20 mouse cellular contexts compared by ENCODE assay signal in genomic region chr12:102670848-102671247, GRCm38 (mm10). TPM values are rescaled to one million over a fixed set of nuclear protein-coding genes. Genes with fewer than 3 reads are reported as not detected.
DNase-seq lines count a peak whose midpoint lies in the region; ATAC-seq and TF ChIP-seq lines count a peak whose summit lies in the region.
"Had no signal": no experiment of that assay in that cellular context is flagged by ENCODE, and none has a peak within 500 bp of the region (broad histone marks: within the 10 kb centered on the region; RNA-seq: fewer than 3 reads in every experiment).

No protein-coding gene starts in this region.

- DNase-seq in midbrain, embryonic 10.5 days (ENCODE audit: low spot score), result peak; percentile 47
- peak; percentile 47 for DNase-seq in brain, embryonic 14.5 days (ENCODE audit: low read depth)
- peak; percentile 38 for DNase-seq in forebrain, embryonic 14.5 days (ENCODE audit: low spot score)
- peak; percentile 34 for DNase-seq in midbrain, embryonic 14.5 days
- no peak for DNase-seq in adipocyte (ENCODE audit: low spot score)
- no peak for DNase-seq in liver, embryonic 11.5 days (ENCODE audit: low spot score)
- DNase-seq: cerebellum, adult 11-12 months; cerebellum, postnatal 36 days; heart, postnatal 36 days; kidney, adult 18-20 months; kidney, postnatal 36 days; lung, adult 2 months; lung, postnatal 4 days; right cerebral cortex, adult 18-20 months had no signal

- no peak overlapping the region for H3K27ac ChIP-seq in midbrain, embryonic 10.5 days (replicated peaks)
- no peak overlapping the region for H3K27ac ChIP-seq in midbrain, embryonic 15.5 days
- H3K27ac ChIP-seq in forebrain, embryonic 14.5 days (ENCODE audit: low read depth, low read length), result no peak overlapping the region
- no peak overlapping the region for H3K27ac ChIP-seq in midbrain, embryonic 14.5 days (replicated peaks; ENCODE audit: low read depth, low read length)
- no peak overlapping the region for H3K27ac ChIP-seq in liver, embryonic 11.5 days (ENCODE audit: low read depth, low read length)
- H3K27ac ChIP-seq: embryonic facial prominence, embryonic 15.5 days; limb, embryonic 15.5 days had no signal

- no peak overlapping the region for H3K4me3 ChIP-seq in midbrain, embryonic 10.5 days
- no peak overlapping the region for H3K4me3 ChIP-seq in midbrain, embryonic 15.5 days
- H3K4me3 ChIP-seq in forebrain, embryonic 14.5 days (ENCODE audit: low read depth, low read length), result no peak overlapping the region
- no peak overlapping the region for H3K4me3 ChIP-seq in midbrain, embryonic 14.5 days (replicated peaks; ENCODE audit: low read depth, low read length)
- H3K4me3 ChIP-seq in liver, embryonic 11.5 days (ENCODE audit: low read depth, low read length), result no peak overlapping the region
- H3K4me3 ChIP-seq: embryonic facial prominence, embryonic 15.5 days; heart, embryonic 12.5 days; limb, embryonic 15.5 days had no signal

- no peak overlapping the region for H3K4me2 ChIP-seq in midbrain, embryonic 15.5 days
- no peak overlapping the region for H3K4me2 ChIP-seq in forebrain, embryonic 14.5 days (ENCODE audit: low read length)
- no peak overlapping the region for H3K4me2 ChIP-seq in midbrain, embryonic 14.5 days (ENCODE audit: low read length)
- no peak overlapping the region for H3K4me2 ChIP-seq in liver, embryonic 11.5 days
- H3K4me2 ChIP-seq: embryonic facial prominence, embryonic 15.5 days; heart, embryonic 12.5 days; limb, embryonic 15.5 days had no signal

- WGBS in midbrain, embryonic 10.5 days, result 33% methylated on average over 8 of the region's 8 CpGs
- WGBS in midbrain, embryonic 15.5 days, result 26% methylated on average over 8 of the region's 8 CpGs
- WGBS in forebrain, embryonic 14.5 days, result 25% methylated on average over 8 of the region's 8 CpGs
- 20% methylated on average over 8 of the region's 8 CpGs for WGBS in midbrain, embryonic 14.5 days
- 77% methylated on average over 8 of the region's 8 CpGs for WGBS in liver, embryonic 11.5 days

- no peak for ATAC-seq in midbrain, embryonic 15.5 days (replicated peaks)
- ATAC-seq in forebrain, embryonic 14.5 days, result no peak
- no peak for ATAC-seq in midbrain, embryonic 14.5 days (ENCODE audit: low FRiP score, low TSS enrichment)
- ATAC-seq in liver, embryonic 11.5 days (replicated peaks; ENCODE audit: low FRiP score), result no peak
- ATAC-seq: activated CD4-positive, CD25-positive, alpha-beta regulatory T cell, adult 4 months; CD4-positive, CD25-positive, alpha-beta regulatory T cell, adult 4 months had no signal

- TF ChIP-seq POLR2A in brain, embryonic 14.5 days (IDR thresholded peaks at IDR 0.05; ENCODE audit: borderline replicate concordance, extremely low read depth, insufficient read depth, insufficient read length, poor library complexity, severe bottlenecking), result no peak

- H3K4me1 ChIP-seq in midbrain, embryonic 10.5 days, result peaks cover 18% of the 10 kb centered on the region
- peaks cover 8% of the 10 kb centered on the region for H3K4me1 ChIP-seq in midbrain, embryonic 15.5 days
- peaks cover 9% of the 10 kb centered on the region for H3K4me1 ChIP-seq in forebrain, embryonic 14.5 days (ENCODE audit: control insufficient read depth, insufficient read depth, low read length)
- peaks cover 4% of the 10 kb centered on the region; the same call in 1 of the 2 replicates for H3K4me1 ChIP-seq in midbrain, embryonic 14.5 days (ENCODE audit: control insufficient read depth, insufficient read depth, low read length)
- H3K4me1 ChIP-seq in liver, embryonic 11.5 days (replicated peaks; ENCODE audit: control insufficient read depth, insufficient read depth, low read length), result 0 out of 2 replicates have a peak, but pooled peaks cover 3% of the 10 kb centered on the region

- no peak overlapping the region for H3K9ac ChIP-seq in midbrain, embryonic 15.5 days
- H3K9ac ChIP-seq in forebrain, embryonic 14.5 days (ENCODE audit: low read length), result no peak overlapping the region
- H3K9ac ChIP-seq in midbrain, embryonic 14.5 days (replicated peaks; ENCODE audit: low read length), result no peak overlapping the region
- H3K9ac ChIP-seq in liver, embryonic 11.5 days (ENCODE audit: low read depth, low read length), result no peak overlapping the region
- H3K9ac ChIP-seq: embryonic facial prominence, embryonic 15.5 days; heart, embryonic 12.5 days; limb, embryonic 15.5 days had no signal

- H3K9me3 ChIP-seq in midbrain, embryonic 10.5 days (replicated peaks), result no peaks in the 10 kb centered on the region
- H3K9me3 ChIP-seq in midbrain, embryonic 15.5 days, result no peaks in the 10 kb centered on the region
- no peaks in the 10 kb centered on the region for H3K9me3 ChIP-seq in forebrain, embryonic 14.5 days (replicated peaks; ENCODE audit: control insufficient read depth, low read length)
- H3K9me3 ChIP-seq in midbrain, embryonic 14.5 days (ENCODE audit: control insufficient read depth, low read length), result no peaks in the 10 kb centered on the region
- no peaks in the 10 kb centered on the region for H3K9me3 ChIP-seq in liver, embryonic 11.5 days (ENCODE audit: control insufficient read depth, low read length)
- H3K9me3 ChIP-seq: embryonic facial prominence, embryonic 15.5 days; heart, embryonic 12.5 days; limb, embryonic 15.5 days had no signal

- H3K27me3 ChIP-seq in midbrain, embryonic 10.5 days (ENCODE audit: low read depth, poor library complexity, severe bottlenecking), result no peaks in the 10 kb centered on the region
- H3K27me3 ChIP-seq in midbrain, embryonic 15.5 days (replicated peaks), result no peaks in the 10 kb centered on the region
- H3K27me3 ChIP-seq in forebrain, embryonic 14.5 days (replicated peaks; ENCODE audit: control insufficient read depth, insufficient read depth, low read length), result no peaks in the 10 kb centered on the region
- H3K27me3 ChIP-seq in midbrain, embryonic 14.5 days (ENCODE audit: control insufficient read depth, insufficient read depth, low read length), result no peaks in the 10 kb centered on the region
- no peaks in the 10 kb centered on the region for H3K27me3 ChIP-seq in liver, embryonic 11.5 days (replicated peaks; ENCODE audit: control insufficient read depth, insufficient read depth, low read length)
- H3K27me3 ChIP-seq: embryonic facial prominence, embryonic 15.5 days; heart, embryonic 12.5 days; limb, embryonic 15.5 days had no signal

- H3K36me3 ChIP-seq in midbrain, embryonic 10.5 days, result 0 out of 2 replicates have a peak, but pooled peaks cover 15% of the 10 kb centered on the region
- H3K36me3 ChIP-seq in midbrain, embryonic 15.5 days (replicated peaks), result no peaks in the 10 kb centered on the region
- peaks cover 13% of the 10 kb centered on the region for H3K36me3 ChIP-seq in forebrain, embryonic 14.5 days (ENCODE audit: control insufficient read depth, insufficient read depth, low read length)
- H3K36me3 ChIP-seq in midbrain, embryonic 14.5 days (ENCODE audit: control insufficient read depth, insufficient read depth, low read length), result 0 out of 2 replicates have a peak, but pooled peaks cover 6% of the 10 kb centered on the region
- no peaks in the 10 kb centered on the region; the same call in 1 of the 2 replicates for H3K36me3 ChIP-seq in liver, embryonic 11.5 days (ENCODE audit: control insufficient read depth, insufficient read depth, low read length)
- H3K36me3 ChIP-seq: heart, embryonic 12.5 days; limb, embryonic 15.5 days had no signal

- TF ChIP-seq CTCF in brain, embryonic 14.5 days (IDR thresholded peaks at IDR 0.05; ENCODE audit: borderline replicate concordance, extremely low read depth, insufficient read depth, insufficient read length), result no peak

RNA-seq across cellular contexts. Expression of gene Itpk1, which starts 33.9 kb away (rescaled TPM):
- 16.1 and 16.9 TPM in 2 replicates for polyA plus RNA-seq in midbrain, embryonic 10.5 days (2016; fragmentation: Nextera tagmentation; extraction: Ambion mirVana)
- polyA plus RNA-seq in midbrain, embryonic 15.5 days (2015; fragmentation: Nextera tagmentation; extraction: Ambion mirVana), result 34.1 and 34.6 TPM in 2 replicates
- 32.3 and 34.0 TPM in 2 replicates for polyA plus RNA-seq in brain, embryonic 14.5 days (2012; rRNA removed)
- 47.1 and 57.5 TPM in 2 replicates for polyA plus RNA-seq in forebrain, embryonic 14.5 days (2014; fragmentation: Nextera tagmentation; extraction: Ambion mirVana)
- polyA plus RNA-seq in midbrain, embryonic 14.5 days (2014; fragmentation: Nextera tagmentation; extraction: Ambion mirVana), result 24.0 and 30.1 TPM in 2 replicates
- 5.8 and 7.3 TPM in 2 replicates for polyA plus RNA-seq in liver, embryonic 11.5 days (2014; fragmentation: Nextera tagmentation; extraction: Ambion mirVana)

Comparison
In these comparisons a context has a peak if more than half of its experiments do, and no peak if none do; other contexts are left out.
1. DNase-seq: peak in midbrain, embryonic 10.5 days (single experiment), brain, embryonic 14.5 days (single experiment), forebrain, embryonic 14.5 days (single experiment) and midbrain, embryonic 14.5 days (single experiment); none in adipocyte (single experiment) and liver, embryonic 11.5 days (single experiment).